Mouse (Mus musculus): ENCODE measurements around the gene Gm13272.
"Not testable (repeated sequence)": the region's sequence is repeated elsewhere in the genome, so short reads cannot be mapped to it uniquely, and the experiment has no call there.

Gene Gm13272

DNA sequence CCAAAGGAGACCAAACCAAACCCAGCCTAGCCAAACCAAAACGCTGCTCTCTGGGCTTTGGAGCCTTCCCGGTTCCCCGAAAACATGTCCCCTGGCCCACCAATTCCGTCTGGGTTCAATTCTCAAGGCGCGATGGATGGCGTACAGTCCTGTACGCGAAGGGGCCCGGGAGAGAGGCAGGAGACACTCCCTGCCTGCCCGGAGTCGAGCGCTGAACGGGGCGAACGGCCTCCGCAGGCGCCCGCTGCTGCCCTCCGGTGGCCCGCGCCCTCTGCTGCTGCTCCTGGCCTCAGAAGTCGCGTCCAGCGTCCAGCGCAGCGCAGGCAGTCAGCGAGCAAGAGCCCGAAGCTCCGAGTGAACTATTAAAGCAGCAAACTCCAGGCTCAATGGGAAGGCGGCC lies 2.7 kb downstream of the Gm13272 start:
- not testable (repeated sequence) for DNase-seq (ENCODE audit: extremely low read depth, low read depth)

DNA sequence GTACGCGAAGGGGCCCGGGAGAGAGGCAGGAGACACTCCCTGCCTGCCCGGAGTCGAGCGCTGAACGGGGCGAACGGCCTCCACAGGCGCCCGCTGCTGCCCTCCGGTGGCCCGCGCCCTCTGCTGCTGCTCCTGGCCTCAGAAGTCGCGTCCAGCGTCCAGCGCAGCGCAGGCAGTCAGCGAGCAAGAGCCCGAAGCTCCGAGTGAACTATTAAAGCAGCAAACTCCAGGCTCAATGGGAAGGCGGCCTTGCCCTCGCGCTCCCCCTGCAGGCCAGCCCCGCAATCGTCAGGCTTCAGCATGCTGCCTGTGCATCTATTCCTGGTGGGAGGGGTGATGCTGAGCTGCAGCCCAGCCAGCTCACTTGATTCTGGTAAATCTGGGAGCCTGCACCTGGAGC lies 5.8 kb downstream of the Gm13272 start, which contains the start of gene Gm13276:
Gm13276 (plus strand) TSS at position 301 of the 400 bp plus-strand sequence.
- DNase-seq (ENCODE audit: extremely low read depth, low read depth): not testable (repeated sequence)

DNA sequence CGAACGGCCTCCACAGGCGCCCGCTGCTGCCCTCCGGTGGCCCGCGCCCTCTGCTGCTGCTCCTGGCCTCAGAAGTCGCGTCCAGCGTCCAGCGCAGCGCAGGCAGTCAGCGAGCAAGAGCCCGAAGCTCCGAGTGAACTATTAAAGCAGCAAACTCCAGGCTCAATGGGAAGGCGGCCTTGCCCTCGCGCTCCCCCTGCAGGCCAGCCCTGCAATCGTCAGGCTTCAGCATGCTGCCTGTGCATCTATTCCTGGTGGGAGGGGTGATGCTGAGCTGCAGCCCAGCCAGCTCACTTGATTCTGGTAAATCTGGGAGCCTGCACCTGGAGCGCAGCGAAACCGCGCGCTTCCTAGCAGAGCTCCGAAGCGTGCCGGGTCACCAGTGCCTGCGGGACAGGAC lies 8.8 kb downstream of the Gm13272 start, which contains the start of gene Gm13277:
Gm13277 (plus strand) TSS at position 231 of the 400 bp plus-strand sequence.
- DNase-seq (ENCODE audit: extremely low read depth, low read depth): not testable (repeated sequence)

DNA sequence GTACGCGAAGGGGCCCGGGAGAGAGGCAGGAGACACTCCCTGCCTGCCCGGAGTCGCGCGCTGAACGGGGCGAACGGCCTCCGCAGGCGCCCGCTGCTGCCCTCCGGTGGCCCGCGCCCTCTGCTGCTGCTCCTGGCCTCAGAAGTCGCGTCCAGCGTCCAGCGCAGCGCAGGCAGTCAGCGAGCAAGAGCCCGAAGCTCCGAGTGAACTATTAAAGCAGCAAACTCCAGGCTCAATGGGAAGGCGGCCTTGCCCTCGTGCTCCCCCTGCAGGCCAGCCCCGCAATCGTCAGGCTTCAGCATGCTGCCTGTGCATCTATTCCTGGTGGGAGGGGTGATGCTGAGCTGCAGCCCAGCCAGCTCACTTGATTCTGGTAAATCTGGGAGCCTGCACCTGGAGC lies 11.6 kb downstream of the Gm13272 start, which contains the start of gene Gm13278:
Gm13278 (plus strand) TSS at position 301 of the 400 bp plus-strand sequence.
- DNase-seq (ENCODE audit: extremely low read depth, low read depth): not testable (repeated sequence)

DNA sequence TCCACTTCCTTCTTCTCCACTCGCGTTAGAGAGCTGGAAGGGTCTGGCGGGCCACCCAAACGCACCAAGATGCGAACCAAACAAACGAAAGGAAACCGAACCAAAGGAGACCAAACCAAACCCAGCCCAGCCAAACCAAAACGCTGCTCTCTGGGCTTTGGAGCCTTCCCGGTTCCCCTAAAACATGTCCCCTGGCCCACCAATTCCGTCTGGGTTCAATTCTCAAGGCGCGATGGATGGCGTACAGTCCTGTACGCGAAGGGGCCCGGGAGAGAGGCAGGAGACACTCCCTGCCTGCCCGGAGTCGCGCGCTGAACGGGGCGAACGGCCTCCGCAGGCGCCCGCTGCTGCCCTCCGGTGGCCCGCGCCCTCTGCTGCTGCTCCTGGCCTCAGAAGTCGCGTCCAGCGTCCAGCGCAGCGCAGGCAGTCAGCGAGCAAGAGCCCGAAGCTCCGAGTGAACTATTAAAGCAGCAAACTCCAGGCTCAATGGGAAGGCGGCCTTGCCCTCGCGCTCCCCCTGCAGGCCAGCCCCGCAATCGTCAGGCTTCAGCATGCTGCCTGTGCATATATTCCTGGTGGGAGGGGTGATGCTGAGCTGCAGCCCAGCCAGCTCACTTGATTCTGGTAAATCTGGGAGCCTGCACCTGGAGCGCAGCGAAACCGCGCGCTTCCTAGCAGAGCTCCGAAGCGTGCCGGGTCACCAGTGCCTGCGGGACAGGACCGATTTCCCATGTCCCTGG lies 14.5 kb downstream of the Gm13272 start, which contains the start of gene Gm13275:
Gm13275 (plus strand) TSS at position 552 of the 740 bp plus-strand sequence.
- DNase-seq (ENCODE audit: extremely low read depth, low read depth): not testable (repeated sequence)

DNA sequence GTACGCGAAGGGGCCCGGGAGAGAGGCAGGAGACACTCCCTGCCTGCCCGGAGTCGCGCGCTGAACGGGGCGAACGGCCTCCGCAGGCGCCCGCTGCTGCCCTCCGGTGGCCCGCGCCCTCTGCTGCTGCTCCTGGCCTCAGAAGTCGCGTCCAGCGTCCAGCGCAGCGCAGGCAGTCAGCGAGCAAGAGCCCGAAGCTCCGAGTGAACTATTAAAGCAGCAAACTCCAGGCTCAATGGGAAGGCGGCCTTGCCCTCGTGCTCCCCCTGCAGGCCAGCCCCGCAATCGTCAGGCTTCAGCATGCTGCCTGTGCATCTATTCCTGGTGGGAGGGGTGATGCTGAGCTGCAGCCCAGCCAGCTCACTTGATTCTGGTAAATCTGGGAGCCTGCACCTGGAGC lies 17.4 kb downstream of the Gm13272 start, which contains the start of gene Gm13279:
Gm13279 (plus strand) TSS at position 301 of the 400 bp plus-strand sequence.
- not testable (repeated sequence) for DNase-seq (ENCODE audit: extremely low read depth, low read depth)

DNA sequence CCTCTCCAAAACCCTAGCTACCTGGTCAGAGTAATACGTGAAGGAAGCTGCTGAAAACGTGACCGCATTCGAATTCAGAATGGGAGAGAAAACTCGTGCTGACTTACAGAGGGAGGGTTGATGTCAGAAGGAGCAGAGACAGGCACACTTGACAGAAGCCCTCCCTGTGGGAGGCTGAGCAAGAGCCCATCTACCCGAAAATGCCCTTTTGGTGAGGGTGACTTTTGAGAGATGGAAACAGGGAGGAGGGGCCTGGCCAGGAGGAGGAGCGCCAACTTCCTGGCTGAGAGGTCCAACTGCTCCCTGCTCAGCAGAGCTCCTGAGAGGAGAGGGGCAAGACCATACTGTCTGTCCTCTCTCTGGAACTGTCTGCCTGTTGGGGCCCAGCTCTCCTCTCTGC lies 19.7 kb downstream of the Gm13272 start, which contains the start of gene Gm13285:
Gm13285 (plus strand) TSS at position 301 of the 400 bp plus-strand sequence.
- DNase-seq (ENCODE audit: extremely low read depth, low read depth): not testable (repeated sequence)

DNA sequence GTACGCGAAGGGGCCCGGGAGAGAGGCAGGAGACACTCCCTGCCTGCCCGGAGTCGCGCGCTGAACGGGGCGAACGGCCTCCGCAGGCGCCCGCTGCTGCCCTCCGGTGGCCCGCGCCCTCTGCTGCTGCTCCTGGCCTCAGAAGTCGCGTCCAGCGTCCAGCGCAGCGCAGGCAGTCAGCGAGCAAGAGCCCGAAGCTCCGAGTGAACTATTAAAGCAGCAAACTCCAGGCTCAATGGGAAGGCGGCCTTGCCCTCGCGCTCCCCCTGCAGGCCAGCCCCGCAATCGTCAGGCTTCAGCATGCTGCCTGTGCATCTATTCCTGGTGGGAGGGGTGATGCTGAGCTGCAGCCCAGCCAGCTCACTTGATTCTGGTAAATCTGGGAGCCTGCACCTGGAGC lies 23.3 kb downstream of the Gm13272 start, which contains the start of gene Gm13287:
Gm13287 (plus strand) TSS at position 301 of the 400 bp plus-strand sequence.
- DNase-seq (ENCODE audit: extremely low read depth, low read depth): not testable (repeated sequence)

DNA sequence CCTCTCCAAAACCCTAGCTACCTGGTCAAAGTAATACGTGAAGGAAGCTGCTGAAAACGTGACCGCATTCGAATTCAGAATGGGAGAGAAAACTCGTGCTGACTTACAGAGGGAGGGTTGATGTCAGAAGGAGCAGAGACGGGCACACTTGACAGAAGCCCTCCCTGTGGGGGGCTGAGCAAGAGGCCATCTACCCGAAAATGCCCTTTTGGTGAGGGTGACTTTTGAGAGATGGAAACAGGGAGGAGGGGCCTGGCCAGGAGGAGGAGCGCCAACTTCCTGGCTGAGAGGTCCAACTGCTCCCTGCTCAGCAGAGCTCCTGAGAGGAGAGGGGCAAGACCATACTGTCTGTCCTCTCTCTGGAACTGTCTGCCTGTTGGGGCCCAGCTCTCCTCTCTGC lies 25.6 kb downstream of the Gm13272 start, which contains the start of gene Gm13288:
Gm13288 (plus strand) TSS at position 301 of the 400 bp plus-strand sequence.
- DNase-seq (ENCODE audit: extremely low read depth, low read depth): not testable (repeated sequence)

DNA sequence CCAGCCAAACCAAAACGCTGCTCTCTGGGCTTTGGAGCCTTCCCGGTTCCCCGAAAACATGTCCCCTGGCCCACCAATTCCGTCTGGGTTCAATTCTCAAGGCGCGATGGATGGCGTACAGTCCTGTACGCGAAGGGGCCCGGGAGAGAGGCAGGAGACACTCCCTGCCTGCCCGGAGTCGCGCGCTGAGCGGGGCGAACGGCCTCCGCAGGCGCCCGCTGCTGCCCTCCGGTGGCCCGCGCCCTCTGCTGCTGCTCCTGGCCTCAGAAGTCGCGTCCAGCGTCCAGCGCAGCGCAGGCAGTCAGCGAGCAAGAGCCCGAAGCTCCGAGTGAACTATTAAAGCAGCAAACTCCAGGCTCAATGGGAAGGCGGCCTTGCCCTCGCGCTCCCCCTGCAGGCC lies 26.1 kb downstream of the Gm13272 start:
- not testable (repeated sequence) for DNase-seq (ENCODE audit: extremely low read depth, low read depth)

DNA sequence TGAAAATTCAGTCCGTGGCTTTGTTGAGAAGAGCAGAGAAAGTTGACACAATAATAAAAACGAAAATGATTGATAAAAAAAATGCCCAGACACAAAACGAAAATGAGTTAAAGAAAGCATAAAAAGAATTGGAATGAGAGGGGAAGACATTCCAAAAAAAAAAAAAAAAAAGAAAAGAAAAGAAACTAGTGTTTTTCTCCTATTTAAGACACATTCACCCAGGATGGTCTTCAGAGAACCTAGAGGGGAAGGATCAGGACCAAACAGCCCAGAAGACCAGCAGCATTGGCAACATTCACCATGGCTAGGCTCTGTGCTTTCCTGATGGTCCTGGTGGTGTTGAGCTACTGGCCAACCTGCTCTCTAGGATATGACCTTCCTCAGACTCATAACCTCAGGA lies 36.3 kb downstream of the Gm13272 start, which contains the start of gene Ifna7:
Ifna7 (plus strand) TSS at position 301 of the 400 bp plus-strand sequence.
- DNase-seq (ENCODE audit: extremely low read depth, low read depth): no peak

DNA sequence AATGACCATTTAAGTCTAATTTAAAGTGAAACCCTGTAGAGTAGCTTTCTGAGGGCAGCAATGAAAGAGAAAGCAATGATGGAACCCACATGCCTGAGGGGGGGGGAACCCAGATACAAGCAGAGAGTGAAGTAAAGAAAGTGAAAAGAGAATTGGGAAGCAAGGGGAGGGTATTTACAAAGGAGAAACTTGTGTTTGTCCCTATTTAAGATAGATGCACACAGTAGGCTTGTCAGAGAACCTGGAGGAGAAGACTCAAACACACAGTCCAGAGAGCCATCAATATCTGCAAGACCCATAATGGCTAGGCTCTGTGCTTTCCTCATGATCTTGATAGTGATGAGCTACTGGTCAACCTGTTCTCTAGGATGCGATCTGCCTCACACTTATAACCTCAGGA lies 40.0 kb downstream of the Gm13272 start, which contains the start of gene Ifna11:
Ifna11 (plus strand) TSS at position 301 of the 400 bp plus-strand sequence.
- no peak for DNase-seq (ENCODE audit: extremely low read depth, low read depth)

DNA sequence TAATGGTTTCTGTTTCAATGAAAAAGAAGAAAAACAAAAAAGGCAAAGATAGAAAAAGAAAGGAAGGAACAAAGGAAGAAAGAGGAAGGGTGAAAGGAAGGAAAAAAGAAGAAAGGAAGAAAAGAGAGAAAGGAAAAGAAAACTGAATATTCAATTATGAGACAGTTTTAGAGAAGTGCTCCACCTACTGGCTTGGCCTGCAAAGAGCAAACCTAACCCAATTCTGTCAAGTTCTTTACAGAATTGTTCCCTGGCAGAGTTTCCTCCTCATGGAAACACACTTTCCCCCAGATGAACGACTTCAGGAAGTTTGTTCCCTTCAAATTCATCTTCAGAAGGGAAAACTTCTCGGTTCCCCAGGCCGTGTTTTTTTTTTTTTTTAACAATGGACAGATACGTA lies 43.3 kb downstream of the Gm13272 start:
- DNase-seq (ENCODE audit: extremely low read depth, low read depth): no peak

DNA sequence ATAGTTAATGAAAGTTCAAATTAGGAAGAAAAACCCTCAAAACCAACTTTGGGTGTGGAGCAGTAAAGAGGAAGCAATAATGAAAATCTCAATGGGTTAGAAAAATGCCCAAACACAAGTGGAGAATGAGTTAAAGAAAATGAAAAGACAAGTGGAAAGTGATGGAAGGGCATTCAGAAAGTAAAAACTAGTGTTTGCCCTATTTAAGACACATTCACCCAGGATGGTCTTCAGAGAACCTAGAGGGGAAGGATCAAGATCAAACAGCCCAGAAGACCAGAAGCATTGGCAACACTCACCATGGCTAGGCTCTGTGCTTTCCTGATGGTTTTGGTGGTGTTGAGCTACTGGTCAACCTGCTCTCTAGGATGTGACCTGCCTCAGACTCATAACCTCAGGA lies 47.5 kb downstream of the Gm13272 start, which contains the start of gene Ifna6:
Ifna6 (plus strand) TSS at position 301 of the 400 bp plus-strand sequence.
- not testable (repeated sequence) for DNase-seq (ENCODE audit: extremely low read depth, low read depth)
